Mouse (Mus musculus) hindbrain, embryonic 11.5 days (tissue): Measurements from ENCODE around the gene Cd200r2. TPM values are rescaled to one million over a fixed set of nuclear protein-coding genes. Genes with fewer than 3 reads are reported as not detected.
"Not testable (repeated sequence)": the region's sequence is repeated elsewhere in the genome, so short reads cannot be mapped to it uniquely, and the experiment has no call there.

ENCODE experiments used
- ATAC-seq: fragments of 200-750 bp; cut with Nextera tagmentation; 2 replicates; pipeline ENCODE4 v1.8.0; 2017; ENCODE audit warnings: mild to moderate bottlenecking, moderate TSS enrichment, moderate library complexity; ENCODE audit not compliant: low FRiP score
- DNase-seq: peaks from one replicate; pipeline ENCODE4 v3.0.0-alpha.2; 2015; ENCODE audit warnings: low spot score
- H3K27ac ChIP-seq: fragments of 300-500 bp; sonication (generic); 2 replicates; pipeline ENCODE4 v1.5.1; 2014; ENCODE audit warnings: mild to moderate bottlenecking, low read depth, low read length
- H3K27me3 ChIP-seq: fragments of 300-500 bp; sonication (generic); 2 replicates; pipeline ENCODE4 v1.6.1; 2014; ENCODE audit warnings: mild to moderate bottlenecking, low read length, moderate library complexity, mixed read lengths; ENCODE audit not compliant: control insufficient read depth, insufficient read depth
- H3K36me3 ChIP-seq: fragments of 300-500 bp; sonication (generic); 2 replicates; pipeline ENCODE4 v1.6.1; 2014; ENCODE audit warnings: mild to moderate bottlenecking, low read length, moderate library complexity, mixed read lengths; ENCODE audit not compliant: control insufficient read depth, insufficient read depth
- H3K4me1 ChIP-seq: fragments of 300-500 bp; sonication (generic); replicated peaks from 2 replicates; pipeline ENCODE4 v1.6.1; 2014; ENCODE audit warnings: low read length, mixed read lengths; ENCODE audit not compliant: control insufficient read depth, insufficient read depth
- H3K4me2 ChIP-seq: fragments of 300-500 bp; sonication (generic); replicated peaks from 2 replicates; pipeline ENCODE4 v1.6.1; 2014; ENCODE audit warnings: mild to moderate bottlenecking, low read depth, low read length
- H3K4me3 ChIP-seq: fragments of 300-500 bp; sonication (generic); 2 replicates; pipeline ENCODE4 v1.5.1; 2014; ENCODE audit warnings: low read depth, low read length
- H3K9ac ChIP-seq: fragments of 300-500 bp; sonication (generic); 2 replicates; pipeline ENCODE4 v1.6.1; 2014; ENCODE audit warnings: low read depth, low read length
- H3K9me3 ChIP-seq: fragments of 300-500 bp; sonication (generic); 2 replicates; pipeline ENCODE4 v1.6.1; 2016; ENCODE audit warnings: low read length; ENCODE audit not compliant: control insufficient read depth
- WGBS: fragments of 180-500 bp; shearing (Covaris S2); extraction: QIAGEN DNeasy Blood & Tissue Kit; methylation state at CpG from one replicate; pipeline ENCODE4 v1.1.7; 2014; 5-methylcytosine and 5-hydroxymethylcytosine counted together
- polyA plus RNA-seq: library from polyadenylated mRNA; unstranded; fragments of >200 nt; fragmentation: Nextera tagmentation; extraction: Ambion mirVana; gene quantifications from 2 replicates; pipeline ENCODE4 v1.2.1, GENCODE M21; 2014

Gene Cd200r2
- polyA plus RNA-seq: not detected in 2 replicates

DNA sequence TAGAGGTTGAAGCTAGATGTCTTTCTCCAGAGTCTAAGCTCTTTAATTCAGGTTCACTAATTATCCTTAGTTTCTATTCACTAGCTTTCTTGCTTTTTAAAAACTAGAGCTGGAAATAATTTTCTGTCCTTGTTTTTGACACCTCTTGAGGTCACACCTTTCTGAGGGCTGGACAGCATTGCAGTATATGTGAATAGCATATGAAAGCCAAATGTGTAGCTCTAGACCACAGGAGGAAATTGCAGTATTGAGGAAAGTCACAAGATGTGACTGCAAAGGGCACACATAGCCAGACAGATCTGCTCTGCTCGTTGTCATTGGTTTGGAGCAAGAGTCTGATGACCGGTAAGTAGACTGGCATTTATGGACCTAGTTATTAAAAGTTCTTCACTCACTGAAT is at the start of gene Cd200r2:
Gene Cd200r2, plus strand, starts transcription at position 301 of the 400 bp plus-strand sequence.
- no peak within 1 kb of the TSS for H3K4me2 ChIP-seq
- no peaks in the 10 kb centered on the region for H3K9me3 ChIP-seq
- H3K9ac ChIP-seq: no peak within 1 kb of the TSS
- H3K4me3 ChIP-seq: no peak within 1 kb of the TSS
- no peaks in the 10 kb centered on the region for H3K27me3 ChIP-seq
- DNase-seq (no peak), ATAC-seq (no peak)
- H3K36me3 ChIP-seq: no peaks in the 10 kb centered on the region
- 89% methylated on average over 2 of the region's 2 CpGs for WGBS
- H3K27ac ChIP-seq: no peak within 1 kb of the TSS
- no peaks in the 10 kb centered on the region for H3K4me1 ChIP-seq

DNA sequence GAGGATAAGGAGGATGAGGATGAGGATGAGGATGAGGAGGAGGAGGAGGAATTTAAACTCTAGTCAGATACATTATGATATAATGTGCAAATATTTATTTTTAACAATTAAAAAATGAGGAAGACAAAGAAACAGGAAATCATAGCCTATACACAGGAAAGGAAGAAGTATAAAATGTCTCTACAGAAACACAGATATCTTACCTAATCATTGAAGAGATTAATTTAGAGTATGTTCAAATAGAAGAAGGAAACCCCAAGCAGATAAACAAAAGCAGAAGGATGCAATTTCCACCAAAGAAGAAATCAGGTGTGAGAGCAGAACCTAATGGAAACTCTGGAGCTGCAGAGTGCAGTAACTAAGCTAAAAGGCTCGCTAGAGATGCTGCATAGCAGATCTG is 48.9 kb upstream of the Cd200r2 start:
- Histone ChIP-seq H3K36me3 (no peaks in the 10 kb centered on the region), H3K27me3 (no peaks in the 10 kb centered on the region), H3K27ac (no peak overlapping the region), H3K9ac (no peak overlapping the region), H3K9me3 (no peaks in the 10 kb centered on the region), H3K4me1 (no peaks in the 10 kb centered on the region), H3K4me2 (no peak overlapping the region), H3K4me3 (no peak overlapping the region)
- WGBS: 37% methylated on average over 1 of the region's 1 CpGs
- ATAC-seq (no peak), DNase-seq (no peak)

DNA sequence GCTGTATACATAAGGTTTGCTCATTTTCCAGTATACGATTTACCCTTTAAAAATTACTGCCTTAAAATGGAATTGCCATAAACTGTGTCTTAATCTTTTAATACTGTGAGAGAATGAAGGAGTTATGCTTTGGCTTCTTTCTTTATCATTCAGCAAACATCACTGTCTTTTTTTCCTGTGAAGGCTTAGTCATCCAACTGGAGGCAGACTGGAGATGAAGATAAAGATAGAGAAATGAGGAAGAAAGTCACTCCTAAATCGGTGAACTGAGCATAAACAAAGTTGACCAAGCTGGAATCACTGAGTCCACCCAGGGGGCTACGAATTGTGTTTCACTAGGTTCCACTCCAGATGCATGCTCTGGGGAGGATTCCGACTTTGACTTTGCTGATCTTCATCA is 46.4 kb upstream of the Cd200r2 start:
- no peak overlapping the region for H3K4me3 ChIP-seq
- no peaks in the 10 kb centered on the region for H3K4me1 ChIP-seq
- H3K36me3 ChIP-seq: no peaks in the 10 kb centered on the region
- WGBS: 78% methylated on average over 4 of the region's 4 CpGs
- no peak overlapping the region for H3K9ac ChIP-seq
- H3K4me2 ChIP-seq: no peak overlapping the region
- no peak for ATAC-seq
- H3K9me3 ChIP-seq: no peaks in the 10 kb centered on the region
- DNase-seq: no peak
- H3K27me3 ChIP-seq: no peaks in the 10 kb centered on the region
- no peak overlapping the region for H3K27ac ChIP-seq

DNA sequence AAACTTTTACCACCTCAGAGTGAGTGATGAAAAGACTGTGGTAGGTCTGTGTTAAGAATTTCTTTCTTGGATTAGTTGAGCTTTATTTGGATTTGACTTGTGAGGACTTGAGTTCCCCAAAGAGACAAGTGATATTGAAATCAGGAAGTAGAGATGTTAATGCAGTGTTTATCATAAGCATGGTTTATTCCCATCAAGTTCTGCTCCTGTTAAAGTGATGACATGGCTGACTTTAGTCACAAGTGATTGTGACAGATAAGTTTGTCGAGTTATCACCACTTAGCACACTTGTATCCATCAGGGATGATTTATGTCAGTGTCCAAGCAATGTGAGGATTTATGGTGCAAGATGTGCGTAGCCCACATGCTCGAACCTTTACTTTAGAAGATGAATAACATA is 34.6 kb upstream of the Cd200r2 start:
- ATAC-seq (no peak), DNase-seq (no peak)

DNA sequence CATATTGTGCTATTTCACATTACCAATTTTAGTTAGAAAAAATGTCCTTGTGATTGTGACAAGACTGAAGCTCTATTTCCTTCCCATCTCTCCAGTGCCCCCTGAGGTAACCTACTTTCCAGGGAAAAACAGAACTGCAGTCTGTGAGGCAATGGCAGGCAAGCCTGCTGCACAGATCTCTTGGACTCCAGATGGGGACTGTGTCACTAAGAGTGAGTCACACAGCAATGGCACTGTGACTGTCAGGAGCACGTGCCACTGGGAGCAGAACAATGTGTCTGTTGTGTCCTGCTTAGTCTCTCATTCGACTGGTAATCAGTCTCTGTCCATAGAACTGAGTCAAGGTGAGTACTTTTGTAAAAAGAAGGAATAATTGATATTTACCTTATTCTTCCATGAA is 33.7 kb upstream of the Cd200r2 start:
- not testable (repeated sequence) for DNase-seq, H3K27ac ChIP-seq, ATAC-seq, H3K36me3 ChIP-seq, H3K4me3 ChIP-seq, H3K9ac ChIP-seq, H3K4me2 ChIP-seq, H3K9me3 ChIP-seq, H3K4me1 ChIP-seq, H3K27me3 ChIP-seq
- 59% methylated on average over 2 of the region's 2 CpGs for WGBS

More for the DNA sequence above, 34.6 kb upstream of the Cd200r2 start:
- Histone ChIP-seq H3K27me3 (no peaks in the 10 kb centered on the region), H3K27ac (no peak overlapping the region), H3K4me2 (no peak overlapping the region), H3K9me3 (no peaks in the 10 kb centered on the region), H3K36me3 (no peaks in the 10 kb centered on the region), H3K4me3 (no peak overlapping the region), H3K9ac (no peak overlapping the region), H3K4me1 (no peaks in the 10 kb centered on the region)
- 73% methylated on average over 3 of the region's 3 CpGs for WGBS

DNA sequence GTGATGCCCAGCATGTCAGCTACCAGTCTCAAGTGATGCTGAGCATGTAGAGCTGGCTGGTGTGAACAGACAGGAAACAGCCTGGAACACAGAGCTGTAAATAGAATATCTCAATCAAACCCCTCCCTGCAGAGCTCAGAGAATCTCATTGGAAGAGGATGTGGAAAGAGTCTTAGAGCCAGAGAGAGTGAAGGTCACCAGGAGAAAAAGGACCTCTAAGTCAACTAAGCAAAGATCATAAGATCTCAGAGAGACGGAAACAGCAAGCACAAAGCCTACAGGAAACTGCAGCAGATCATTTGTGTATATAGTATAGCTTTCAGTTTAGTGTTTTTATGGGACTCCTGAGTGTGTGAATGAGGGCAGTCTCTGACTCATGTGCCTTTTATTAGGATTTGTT is 8.3 kb downstream of the Cd200r2 start:
- Histone ChIP-seq H3K4me1 (no peaks in the 10 kb centered on the region), H3K4me3 (no peak overlapping the region), H3K27me3 (no peaks in the 10 kb centered on the region), H3K27ac (no peak overlapping the region), H3K36me3 (no peaks in the 10 kb centered on the region), H3K4me2 (no peak overlapping the region), H3K9me3 (no peaks in the 10 kb centered on the region), H3K9ac (no peak overlapping the region)
- ATAC-seq: no peak
- no peak for DNase-seq
- 79% methylated on average over 1 of the region's 1 CpGs for WGBS

DNA sequence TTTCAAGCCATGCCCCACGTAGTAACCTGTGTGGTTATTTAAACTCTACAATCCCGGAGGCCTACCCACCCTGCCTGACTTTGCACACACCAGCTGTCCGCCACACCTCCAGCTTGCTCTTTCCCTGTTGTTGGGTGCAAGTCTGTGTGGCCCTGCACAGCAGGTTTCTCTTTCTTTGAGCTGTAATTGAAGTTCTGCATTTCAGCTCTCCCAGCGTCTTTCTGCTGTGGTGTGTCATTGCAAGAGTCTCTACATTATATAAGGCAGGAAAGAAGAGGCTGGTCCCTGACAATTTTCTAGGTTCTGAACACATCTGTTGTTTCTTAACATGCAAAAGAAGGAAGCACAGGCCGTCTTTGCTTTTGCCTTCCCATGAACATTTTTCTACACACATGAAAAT is 9.7 kb downstream of the Cd200r2 start:
- Histone ChIP-seq H3K4me1 (no peaks in the 10 kb centered on the region), H3K27me3 (no peaks in the 10 kb centered on the region), H3K4me3 (no peak overlapping the region), H3K9ac (no peak overlapping the region), H3K9me3 (no peaks in the 10 kb centered on the region), H3K36me3 (no peaks in the 10 kb centered on the region), H3K4me2 (no peak overlapping the region), H3K27ac (no peak overlapping the region)
- DNase-seq (no peak), ATAC-seq (no peak)
- WGBS: 66% methylated on average over 5 of the region's 5 CpGs

DNA sequence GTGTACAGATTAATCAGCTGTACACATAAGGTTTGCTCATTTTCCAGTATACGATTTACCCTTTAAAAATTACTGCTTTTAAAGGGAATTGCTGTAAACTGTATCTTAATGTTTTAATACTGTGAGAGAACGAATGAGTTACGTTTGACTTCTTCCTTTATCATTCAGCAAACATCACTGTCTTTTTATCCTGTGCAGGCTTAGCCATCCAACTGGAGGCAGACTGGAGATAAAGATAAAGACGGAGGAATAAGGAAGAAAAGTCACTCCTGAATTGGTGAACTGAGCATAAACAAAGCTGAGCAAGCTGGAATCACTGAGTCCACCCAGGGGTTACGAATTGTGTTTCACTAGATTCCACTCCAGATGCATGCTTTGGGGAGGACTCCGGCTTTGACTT is 10.7 kb downstream of the Cd200r2 start:
- no peaks in the 10 kb centered on the region for H3K36me3 ChIP-seq
- no peaks in the 10 kb centered on the region for H3K9me3 ChIP-seq
- DNase-seq (no peak), ATAC-seq (no peak)
- H3K27ac ChIP-seq: no peak overlapping the region
- no peaks in the 10 kb centered on the region for H3K27me3 ChIP-seq
- no peak overlapping the region for H3K4me3 ChIP-seq
- H3K4me1 ChIP-seq: no peaks in the 10 kb centered on the region
- WGBS: 86% methylated on average over 6 of the region's 6 CpGs
- no peak overlapping the region for H3K4me2 ChIP-seq
- H3K9ac ChIP-seq: no peak overlapping the region

DNA sequence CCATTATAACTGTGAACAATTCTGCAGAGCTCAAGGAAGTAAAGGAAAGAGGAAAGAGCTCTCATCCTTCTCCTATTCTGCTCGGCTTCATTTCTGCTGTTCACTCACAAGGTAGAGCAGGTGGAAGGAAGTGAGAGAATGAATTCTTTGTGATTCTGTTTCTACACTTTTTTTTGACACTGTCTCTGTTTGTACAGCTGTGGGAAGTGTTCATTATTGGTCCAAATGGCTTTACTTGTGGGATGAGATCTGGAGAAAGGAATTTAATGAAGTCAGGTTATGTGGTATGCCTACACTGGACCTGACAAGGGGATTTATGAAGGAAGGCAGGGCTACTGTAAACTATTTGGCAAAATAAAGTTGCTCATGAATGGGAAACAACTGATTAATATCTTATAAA is 23.9 kb downstream of the Cd200r2 start:
- no peaks in the 10 kb centered on the region for H3K4me1 ChIP-seq
- H3K4me3 ChIP-seq: no peak overlapping the region
- no peaks in the 10 kb centered on the region for H3K27me3 ChIP-seq
- no peak overlapping the region for H3K9ac ChIP-seq
- no peak for DNase-seq
- H3K9me3 ChIP-seq: no peaks in the 10 kb centered on the region
- 72% methylated on average over 1 of the region's 1 CpGs for WGBS
- H3K4me2 ChIP-seq: no peak overlapping the region
- no peak for ATAC-seq
- H3K36me3 ChIP-seq: no peaks in the 10 kb centered on the region
- no peak overlapping the region for H3K27ac ChIP-seq
